Mouse (Mus musculus): ENCODE data around the gene Nab1.
"Not testable (repeated sequence)": the region's sequence is repeated elsewhere in the genome, so short reads cannot be mapped to it uniquely, and the experiment has no call there.

Nab1 gene

GRCm38 (mm10) chr1:52500314-52500981 lies at the start of gene Nab1:
Gene Nab1, minus strand, starts transcription at chr1:52500679.
- peak; percentile 81 to 86 for DNase-seq

- DNase-seq = no peak
These were observed 47.0 kb upstream of the Nab1 start for GRCm38 (mm10) chr1:52547451-52547850.

- no peak for DNase-seq
These were observed 46.3 kb upstream of the Nab1 start for GRCm38 (mm10) chr1:52546796-52547195.

DNA sequence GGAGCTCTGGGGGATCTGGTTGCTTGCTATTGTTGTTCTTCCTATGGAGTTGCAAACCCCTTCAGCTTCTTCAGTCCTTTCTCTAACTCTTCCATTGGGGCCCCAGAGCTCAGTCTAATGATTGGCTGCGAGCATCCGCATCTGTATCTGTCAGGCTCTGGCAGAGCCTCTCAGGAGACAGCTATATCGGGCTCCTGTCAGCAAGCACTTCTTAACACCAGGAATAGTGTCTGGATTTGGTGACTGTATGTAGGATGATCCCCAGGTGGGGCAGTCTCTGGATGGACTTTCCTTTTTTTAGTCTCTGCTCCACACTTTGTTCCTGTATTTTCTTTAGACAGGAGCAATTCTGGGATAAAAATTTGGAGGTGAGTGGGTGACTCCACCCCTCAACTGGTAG lies 39.6 kb upstream of the Nab1 start:
- DNase-seq = not testable (repeated sequence)

DNA sequence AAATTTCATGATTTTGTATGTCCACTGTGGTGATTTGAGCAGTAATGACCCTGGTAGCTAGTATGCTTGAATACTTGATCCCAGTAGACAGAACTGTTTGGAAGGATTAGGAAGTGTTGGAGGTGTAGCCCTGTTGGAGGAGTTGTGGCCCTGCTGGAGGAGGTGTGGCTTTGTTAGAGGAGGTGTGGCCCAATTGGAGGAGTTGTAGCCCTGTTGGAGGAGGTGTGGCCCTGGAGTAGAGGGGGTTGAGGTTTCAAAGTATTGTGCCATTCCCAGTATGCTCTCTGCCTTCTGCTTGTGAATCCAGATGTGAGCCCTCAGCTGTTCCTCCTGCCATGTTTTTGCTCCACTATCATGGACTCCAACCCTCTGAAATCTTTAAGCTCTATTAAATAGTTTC lies 29.5 kb upstream of the Nab1 start:
- DNase-seq = no peak

DNA sequence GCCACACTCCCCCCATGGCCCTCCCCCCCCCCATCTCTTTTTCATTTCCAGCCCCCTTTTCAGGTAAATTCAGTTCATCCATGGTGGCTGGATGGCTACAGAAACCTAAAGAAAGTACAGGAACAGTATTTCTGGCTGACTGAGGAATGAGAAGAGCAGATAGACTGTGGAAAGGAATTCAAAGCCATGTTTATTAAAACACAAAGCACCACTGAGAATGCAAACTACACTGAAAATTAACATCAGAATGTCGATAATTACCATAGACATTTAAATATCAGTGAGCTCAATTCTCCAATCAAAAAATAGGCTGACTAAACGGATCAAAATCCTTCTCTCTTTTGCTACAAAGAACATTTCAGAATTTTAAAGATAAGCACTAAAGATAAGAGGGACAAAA lies 27.2 kb upstream of the Nab1 start:
- no peak for DNase-seq

DNA sequence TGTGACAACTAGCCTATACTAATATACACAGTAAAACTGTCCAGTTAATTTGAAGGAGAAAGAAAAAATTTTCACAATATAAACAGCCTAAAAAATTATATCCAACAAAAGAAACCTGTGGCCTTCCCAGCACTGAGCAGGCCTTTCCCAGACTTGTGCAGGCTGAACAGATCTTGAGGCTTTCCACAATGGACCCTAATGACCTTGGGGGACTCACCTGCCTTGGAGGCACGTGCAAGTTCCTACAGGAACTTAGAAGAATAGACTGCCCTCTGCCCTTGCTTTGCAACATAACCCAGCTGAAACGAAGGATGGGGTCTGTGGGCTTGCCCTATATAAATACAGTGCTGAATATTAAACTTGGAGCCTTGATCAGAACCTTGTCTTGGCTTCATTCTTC lies 26.8 kb upstream of the Nab1 start:
- no peak for DNase-seq

DNA sequence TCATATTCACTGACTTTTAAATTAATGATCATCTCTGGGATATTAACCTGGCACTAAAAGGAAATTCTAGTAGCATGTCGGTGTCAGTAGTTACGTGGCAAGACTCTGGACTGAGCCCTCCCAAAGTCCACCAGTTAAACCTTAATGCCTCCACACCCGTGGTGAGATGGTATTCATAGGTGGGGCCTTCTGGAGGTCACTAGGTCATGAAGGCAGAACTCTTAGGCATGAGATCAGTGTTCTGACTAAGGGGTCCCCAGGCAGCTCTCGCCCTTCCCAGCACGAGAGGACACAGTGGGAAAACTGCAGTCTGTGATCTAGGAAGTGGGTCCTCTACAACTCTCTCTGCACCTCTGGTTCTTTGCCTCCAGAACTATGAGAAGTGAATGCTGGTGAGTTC lies 24.2 kb upstream of the Nab1 start:
- DNase-seq = no peak

GRCm38 (mm10) chr1:52524150-52524549 lies 23.7 kb upstream of the Nab1 start:
- no peak for DNase-seq

GRCm38 (mm10) chr1:52521436-52521993 lies 21.0 kb upstream of the Nab1 start:
- DNase-seq = peak; percentile 53 to 65

DNA sequence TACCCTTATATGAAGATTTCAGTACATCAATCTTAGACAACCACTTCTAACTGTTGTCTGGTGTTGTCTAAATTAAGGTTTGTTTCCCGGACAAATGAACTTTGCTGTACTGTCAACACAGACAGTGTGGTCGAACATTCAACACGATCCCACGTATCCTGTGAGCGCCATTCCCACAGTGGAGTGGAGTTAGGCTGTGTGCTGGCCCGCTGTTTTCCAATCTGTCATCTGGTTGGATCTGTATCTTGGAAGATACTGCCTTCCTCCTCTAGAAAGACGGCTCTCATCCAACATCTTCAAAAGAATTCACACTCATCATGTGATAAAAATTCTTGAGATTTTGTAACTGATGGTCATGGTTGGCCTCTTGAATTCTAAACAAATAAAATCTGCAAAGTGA lies 19.7 kb upstream of the Nab1 start:
- DNase-seq = no peak

DNA sequence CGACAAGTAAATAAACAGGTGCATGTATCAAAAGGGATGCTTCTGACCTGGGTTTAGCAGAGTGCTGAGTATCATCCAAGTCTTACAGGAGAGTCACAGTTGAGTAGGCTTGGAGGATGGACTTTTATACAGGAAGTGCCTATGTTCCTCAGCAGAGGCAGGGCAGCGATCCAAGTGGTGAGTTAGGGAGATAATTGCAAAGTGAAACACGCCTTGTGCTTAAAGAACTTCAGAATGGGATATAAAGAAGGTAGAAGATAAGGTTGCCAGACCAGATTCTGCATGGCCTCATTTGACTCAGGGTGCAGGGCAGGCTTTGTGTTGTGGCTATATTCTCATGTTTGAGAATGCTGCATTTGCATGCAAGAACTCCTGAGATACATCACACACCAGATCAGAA lies 14.8 kb upstream of the Nab1 start:
- no peak for DNase-seq

- peak; percentile 16 to 36 for DNase-seq
These were observed 11.4 kb upstream of the Nab1 start for GRCm38 (mm10) chr1:52511788-52512425.

DNA sequence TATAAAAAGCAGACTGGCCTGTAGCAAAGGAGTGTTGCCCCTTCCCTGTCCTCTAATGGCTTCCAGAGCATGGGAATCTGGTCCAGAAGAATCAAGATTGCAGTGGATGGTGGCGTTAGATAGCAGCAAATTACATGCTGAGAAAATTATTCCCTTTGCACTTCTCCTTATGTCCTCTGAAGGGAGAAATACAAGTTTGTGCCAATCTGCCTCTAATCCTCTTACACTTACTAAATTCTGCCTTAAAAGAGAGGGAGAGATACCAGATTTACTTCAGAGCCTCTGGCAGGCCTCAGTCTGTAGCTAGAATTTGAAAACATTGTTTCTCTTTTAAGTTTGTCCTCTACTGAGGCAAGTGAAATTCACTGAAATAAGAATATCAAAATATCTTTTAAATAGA lies 5.7 kb upstream of the Nab1 start:
- DNase-seq = no peak

GRCm38 (mm10) chr1:52502296-52502695 lies 1.8 kb upstream of the Nab1 start:
- no peak for DNase-seq

GRCm38 (mm10) chr1:52501688-52502133 lies 1.2 kb upstream of the Nab1 start:
- DNase-seq = peak; percentile 49 to 50

GRCm38 (mm10) chr1:52501090-52501489 lies 611 bp upstream of the Nab1 start:
- no peak for DNase-seq

DNA sequence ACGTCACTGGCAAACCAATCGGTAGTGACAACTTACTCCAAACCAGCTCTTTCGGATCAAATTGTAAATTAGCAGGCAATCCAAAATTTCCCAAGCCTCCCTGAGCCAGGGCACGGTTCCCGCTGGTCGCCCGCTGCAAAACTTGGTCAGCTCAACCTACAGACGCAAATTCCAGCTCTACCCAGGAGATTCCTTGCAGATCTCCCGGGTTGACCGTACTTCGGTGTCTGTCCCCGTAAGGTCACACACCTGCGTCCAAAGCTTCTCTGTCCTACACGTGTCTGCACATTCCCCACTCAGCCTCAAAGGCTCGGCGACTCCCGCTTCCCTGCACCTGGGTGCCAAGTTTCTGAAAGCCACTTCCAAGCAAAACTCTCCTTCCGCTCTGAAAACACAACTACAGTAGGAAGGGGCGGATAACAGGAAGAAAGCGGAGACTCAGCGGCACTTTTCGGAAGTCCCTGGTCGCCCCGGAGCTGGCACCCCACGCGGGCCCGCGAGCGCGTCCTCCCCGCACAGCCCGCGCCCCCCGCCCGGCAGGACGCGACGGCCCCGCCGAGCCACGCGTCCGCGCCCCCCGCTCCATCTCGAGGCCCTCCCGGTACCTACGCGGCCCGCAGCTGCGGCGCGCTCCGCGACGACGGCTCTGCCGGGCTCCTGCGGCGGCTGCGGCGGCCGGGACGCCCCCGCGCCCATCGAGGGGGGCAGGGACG lies 722 bp downstream of the Nab1 start:
- DNase-seq = peak; percentile 63 to 66

- DNase-seq = no peak
These were observed 1.6 kb downstream of the Nab1 start for GRCm38 (mm10) chr1:52498786-52499450.

DNA sequence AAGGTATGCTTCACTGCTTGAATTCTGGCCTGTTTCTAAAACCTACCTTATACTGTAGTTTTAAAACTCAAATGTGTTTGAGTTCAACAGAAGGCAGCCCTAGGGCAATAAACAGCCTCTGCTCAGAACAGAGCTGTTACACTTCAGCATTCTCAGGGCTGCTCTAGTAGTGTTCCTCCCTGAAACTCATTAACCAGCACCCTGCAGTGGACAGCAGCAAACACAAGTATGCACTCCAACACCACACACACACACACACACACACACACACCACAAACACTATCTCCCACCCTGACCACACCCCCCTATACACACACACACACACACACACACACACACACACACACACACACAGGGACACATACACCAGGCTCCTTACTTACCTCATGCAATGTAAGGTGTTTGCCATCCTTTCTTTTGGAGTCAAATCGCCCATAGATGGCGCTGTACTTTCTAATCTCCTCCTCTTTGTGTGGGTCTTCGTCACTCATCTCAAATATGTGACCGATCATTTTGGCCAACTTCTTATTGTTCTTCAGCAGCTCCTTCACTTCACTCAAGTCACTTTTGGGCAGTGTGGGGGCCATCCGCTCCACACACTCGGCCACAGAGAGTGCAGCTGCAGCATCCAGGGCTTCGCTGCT lies 10.8 kb downstream of the Nab1 start:
- peak; percentile 68 to 72 for DNase-seq

- DNase-seq = no peak
These were observed 15.5 kb downstream of the Nab1 start for GRCm38 (mm10) chr1:52484980-52485379.

- DNase-seq = no peak
These were observed 26.2 kb downstream of the Nab1 start for GRCm38 (mm10) chr1:52474291-52474690.
